Mouse (Mus musculus) spleen, postnatal 4 days (tissue): Measurements from ENCODE around the gene Cdyl.
"Not testable (repeated sequence)": the region's sequence is repeated elsewhere in the genome, so short reads cannot be mapped to it uniquely, and the experiment has no call there.

Experiments used
- DNase-seq, 2 experiments: peaks; one replicate each; pipeline ENCODE4 v3.0.0; 2022; ENCODE audit warnings: low spot score in 2 of 2

Cdyl gene

DNA sequence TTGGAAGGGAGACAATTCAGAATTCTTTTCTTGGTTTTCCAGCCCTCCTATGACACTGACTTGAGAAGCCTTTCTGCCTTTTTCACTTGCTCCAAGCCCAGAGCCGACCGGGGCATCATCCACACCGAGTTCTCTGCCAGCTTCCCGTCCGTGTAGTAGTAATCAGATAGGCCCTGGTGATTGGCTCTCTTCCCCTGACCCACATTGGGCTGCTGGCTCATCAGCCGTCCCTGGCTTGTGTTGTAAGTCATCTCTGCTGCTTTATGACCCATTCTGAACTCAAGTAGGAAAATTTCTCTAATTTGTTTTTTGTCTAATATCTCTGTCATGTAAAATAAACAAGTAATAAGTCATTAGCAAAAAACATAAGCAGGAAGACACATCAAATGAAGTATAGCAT lies 173.0 kb downstream of the Cdyl start:
- no peak for DNase-seq

DNA sequence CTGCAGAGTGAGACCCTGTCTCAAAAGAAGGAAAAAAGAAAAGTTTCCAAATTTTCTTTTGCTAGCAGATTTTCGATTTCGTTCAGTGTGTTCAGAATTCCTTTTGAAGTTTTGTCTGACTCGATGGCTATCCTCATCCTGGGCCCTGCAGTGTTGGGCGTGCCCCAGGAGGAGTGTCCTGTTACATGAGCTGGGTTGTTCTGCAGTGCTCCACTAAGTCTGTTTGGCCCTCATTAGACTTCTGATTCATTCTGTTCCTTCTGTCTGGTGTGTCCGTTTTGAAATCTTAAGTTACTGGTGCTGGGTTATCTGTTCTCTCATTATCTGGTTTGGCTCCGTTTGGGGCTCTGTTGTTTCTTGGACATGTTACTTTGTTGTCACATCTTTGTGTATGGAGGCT lies 174.3 kb downstream of the Cdyl start:
- no peak for DNase-seq

DNA sequence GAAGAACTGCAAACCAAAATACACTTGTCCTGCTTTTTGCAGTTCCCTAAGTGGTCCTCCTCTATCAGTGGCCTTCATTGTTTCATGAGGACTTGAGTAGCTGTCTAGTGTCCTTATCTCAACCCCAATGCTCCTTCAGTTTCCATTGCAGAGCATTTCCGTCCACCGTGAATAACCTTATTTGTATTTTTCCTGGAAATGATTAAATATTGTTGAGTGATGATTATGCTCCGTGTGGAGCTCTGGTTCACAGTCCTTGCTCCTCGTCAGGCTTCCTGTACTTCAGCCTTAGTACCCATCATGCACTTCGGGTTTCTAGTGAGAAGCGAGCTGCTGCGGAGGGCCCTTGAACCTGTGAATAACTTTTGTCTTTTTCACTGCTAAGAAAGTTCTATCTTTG lies 176.0 kb downstream of the Cdyl start:
- no peak for DNase-seq

GRCm38 (mm10) chr13:35836501-35836900 lies 176.9 kb downstream of the Cdyl start:
- DNase-seq, result not testable (repeated sequence)

GRCm38 (mm10) chr13:35840102-35840501 lies 180.5 kb downstream of the Cdyl start:
- no peak for DNase-seq

DNA sequence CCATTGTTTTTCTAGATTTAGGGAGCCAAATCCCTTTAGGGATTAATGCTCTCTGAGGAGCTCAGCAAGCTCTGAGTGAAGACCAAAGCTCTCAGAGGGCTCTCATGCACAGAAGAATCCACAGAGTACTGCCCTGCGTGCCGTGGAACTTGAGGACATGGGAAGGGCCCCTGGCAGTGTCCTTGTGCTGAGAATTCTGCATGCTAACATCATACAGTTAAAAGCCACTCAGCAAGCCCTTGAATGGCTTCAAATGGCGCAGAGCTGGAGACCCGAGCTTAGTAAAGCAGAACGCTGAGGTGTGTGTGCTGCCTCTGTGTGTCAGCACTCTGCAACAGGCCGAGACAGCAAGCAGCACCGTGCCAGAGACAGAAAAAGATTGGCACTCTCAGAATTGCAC lies 183.8 kb downstream of the Cdyl start:
- DNase-seq, result no peak

DNA sequence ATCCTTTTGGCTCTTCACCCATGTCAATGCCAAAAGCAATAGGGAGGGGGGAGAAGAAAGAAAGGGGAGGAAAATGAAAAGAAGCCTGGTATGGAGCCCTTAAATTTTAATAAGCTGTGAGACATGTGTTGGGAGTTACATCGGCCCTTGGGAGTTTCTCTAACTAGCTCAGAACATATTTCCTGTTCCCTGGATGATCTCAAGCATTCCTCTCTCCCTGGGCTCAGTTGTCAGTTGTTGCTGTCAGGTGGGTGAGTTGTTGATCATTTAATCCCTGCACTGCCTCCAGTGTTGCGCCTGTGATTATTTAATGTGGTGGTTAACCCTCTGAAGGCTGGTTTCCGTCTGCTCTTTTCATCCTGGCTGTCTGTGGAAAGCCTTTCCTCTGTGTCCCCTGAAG lies 185.7 kb downstream of the Cdyl start:
- no peak for DNase-seq

GRCm38 (mm10) chr13:35848694-35849093 lies 189.1 kb downstream of the Cdyl start:
- no peak for DNase-seq

DNA sequence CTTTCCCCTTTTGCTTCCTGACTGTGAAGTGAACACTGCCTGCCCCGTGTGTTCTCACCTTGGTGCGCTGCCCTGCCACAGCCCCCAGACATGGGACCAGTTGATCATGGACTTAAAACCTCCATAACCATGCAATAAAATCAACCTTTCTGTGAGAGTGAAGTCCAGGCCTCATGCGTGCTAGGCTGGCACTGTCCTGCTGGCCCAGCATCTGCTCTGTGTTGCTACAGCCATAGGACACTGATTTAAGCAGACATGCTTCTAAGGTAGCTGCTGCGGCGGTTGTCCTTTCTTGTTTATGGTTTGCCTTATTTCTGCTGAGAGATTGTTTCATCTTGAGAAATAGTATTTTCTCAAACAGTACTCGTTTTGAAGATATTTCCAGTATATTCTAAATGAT lies 191.9 kb downstream of the Cdyl start:
- DNase-seq, result no peak

DNA sequence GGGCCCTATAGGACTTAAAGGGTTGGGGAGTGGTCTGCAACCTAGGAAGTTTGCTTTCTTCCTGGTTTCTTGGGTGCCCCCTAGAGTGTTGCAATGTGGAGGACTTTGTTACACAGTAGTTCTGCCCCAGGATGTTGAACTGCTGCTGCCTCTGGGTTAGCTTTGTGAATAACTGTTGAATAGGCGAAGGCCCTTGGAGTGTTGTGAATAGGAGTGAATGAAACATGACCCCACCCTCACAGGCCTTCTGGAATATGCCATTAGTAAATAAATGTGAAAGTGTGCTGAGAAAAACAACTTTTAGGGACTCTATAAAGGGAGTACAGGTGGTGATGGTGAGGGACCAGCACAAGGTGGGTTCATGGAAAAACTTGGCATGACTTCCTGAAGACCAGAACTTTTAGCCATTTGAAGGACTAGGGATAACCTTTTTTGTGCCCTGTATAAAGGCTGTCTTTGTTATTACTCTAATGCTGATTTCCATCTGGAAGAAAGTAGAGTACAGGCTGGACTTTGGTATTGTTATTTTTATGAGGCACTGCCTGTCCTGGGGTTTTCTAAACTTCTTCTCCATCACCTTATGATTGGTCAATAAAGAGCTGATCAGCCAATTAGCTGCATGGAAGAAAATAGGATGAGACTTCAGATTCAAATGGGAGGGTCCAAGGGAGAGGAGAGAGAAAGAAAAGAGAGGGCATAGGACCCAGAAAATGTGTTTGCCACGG lies 193.4 kb downstream of the Cdyl start:
- no peak for DNase-seq

GRCm38 (mm10) chr13:35857486-35857885 lies 197.9 kb downstream of the Cdyl start:
- no peak for DNase-seq

DNA sequence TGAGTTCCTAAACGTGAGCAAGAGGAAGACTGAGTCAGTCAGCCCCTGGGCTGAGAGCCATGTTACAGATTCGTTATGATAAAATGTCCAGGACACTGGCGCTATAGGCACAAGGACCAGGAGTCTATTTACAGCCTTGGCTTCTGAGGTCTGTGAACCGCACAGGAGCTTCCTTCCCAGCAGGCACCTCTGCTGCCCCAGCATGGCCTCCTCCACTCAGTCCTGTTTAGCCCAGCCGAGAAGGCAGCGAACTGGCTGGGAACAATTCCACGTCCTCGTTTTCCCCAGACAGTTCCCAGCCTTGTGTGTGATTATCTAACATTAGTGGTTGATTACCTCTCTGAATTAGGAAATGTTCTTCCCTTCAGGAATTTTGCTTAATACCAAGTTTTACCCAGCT lies 201.3 kb downstream of the Cdyl start:
- no peak for DNase-seq

GRCm38 (mm10) chr13:35870659-35871058 lies 211.0 kb downstream of the Cdyl start:
- DNase-seq, result no peak

- no peak for DNase-seq
Measured at GRCm38 (mm10) chr13:35871107-35871506, 211.5 kb downstream of the Cdyl start.

GRCm38 (mm10) chr13:35875396-35875795 lies 215.8 kb downstream of the Cdyl start:
- DNase-seq, result no peak

DNA sequence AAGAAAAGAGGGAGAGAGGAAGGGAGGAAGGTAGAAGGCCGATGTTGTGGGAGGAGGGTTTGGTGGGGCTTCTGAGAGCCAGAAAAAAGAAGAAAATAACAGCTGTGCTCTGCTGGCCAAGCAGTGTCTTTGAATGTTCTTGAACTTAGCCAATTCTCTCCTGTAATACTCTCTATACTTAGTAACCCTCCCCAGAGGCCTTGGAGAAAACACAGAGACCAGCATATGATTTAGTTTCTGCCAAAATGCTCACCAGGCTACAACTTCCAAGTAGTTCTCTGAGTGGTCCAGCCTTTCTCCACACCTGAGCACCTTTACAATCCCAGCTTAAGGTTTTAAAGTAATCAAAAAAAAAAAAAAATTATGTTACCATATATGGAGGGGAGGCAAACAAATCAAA lies 218.6 kb downstream of the Cdyl start:
- no peak for DNase-seq

DNA sequence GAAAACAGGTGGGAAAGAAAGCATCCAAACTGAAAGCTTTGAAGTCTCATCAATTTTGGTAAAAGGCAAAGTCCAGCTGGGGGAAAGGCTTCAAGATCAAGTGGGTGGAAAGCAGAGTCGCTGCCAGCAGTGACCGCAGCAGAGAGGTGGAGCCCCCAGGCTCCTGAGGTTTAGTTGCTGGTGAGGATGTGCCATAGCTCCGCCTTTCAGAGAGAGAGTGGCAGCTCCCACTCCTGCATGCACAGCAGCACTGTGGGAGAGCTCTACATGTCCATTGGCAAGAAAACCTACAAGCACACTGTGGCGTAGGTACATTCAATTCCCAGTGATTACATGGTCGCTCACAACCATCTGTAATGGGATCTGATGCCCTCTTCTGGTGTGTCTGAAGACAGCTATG lies 219.4 kb downstream of the Cdyl start:
- DNase-seq, result no peak

GRCm38 (mm10) chr13:35879519-35879918 lies 219.9 kb downstream of the Cdyl start:
- DNase-seq, result no peak

DNA sequence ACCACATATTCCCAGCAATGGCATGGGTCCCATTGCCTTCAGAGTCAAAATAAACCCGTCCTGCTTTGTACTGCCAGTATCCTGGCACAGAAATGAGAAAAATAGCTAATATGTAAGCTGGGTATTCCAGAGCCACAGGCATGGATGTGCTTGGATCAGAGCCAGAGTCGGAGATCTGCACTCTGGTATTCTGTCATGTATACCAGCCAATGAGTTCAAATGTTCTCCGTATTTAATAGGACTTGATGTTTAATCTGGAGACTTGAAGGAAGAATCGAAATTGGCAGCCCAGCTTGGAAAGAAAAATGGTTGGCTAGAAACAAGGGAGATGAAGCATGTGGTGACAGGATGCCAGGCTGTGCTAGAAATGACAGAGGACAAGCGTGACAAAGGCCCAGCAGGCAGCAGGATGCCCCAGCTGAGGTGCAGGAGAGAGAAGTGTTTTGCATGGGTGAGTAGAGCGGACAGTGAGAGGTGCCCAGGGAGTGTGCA lies 221.0 kb downstream of the Cdyl start:
- no peak for DNase-seq

DNA sequence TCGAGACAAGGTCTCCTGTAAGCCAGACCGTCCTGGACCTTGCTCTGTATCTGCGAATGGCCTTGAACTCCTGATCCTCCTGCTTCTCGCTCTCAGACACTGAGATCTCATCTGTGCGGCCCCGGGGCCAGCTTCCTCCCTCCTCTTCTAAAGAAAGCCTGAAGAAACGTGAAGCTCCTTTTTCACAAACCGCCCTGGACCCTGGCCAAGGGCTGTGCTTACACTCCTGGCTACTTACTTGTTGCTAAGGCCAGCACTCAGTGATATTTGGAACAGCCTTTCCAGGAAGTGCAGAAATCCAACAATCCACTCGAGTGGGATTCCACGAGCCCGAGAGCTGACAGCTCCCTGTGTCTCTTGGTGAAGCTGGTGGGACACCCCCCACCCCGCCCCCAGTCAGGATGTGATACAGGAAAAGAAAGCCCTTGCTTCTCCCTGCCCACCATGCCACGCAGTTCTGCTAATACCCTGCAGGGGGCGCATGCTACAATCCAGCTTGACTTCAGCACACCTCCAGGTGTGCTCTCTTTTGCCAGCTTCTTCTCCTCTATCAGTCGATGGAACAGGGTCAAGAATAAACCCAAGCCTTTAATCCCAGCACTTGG lies 226.6 kb downstream of the Cdyl start:
- DNase-seq, result peak; percentile 47 to 77

GRCm38 (mm10) chr13:35892866-35893265 lies 233.2 kb downstream of the Cdyl start:
- no peak for DNase-seq

DNA sequence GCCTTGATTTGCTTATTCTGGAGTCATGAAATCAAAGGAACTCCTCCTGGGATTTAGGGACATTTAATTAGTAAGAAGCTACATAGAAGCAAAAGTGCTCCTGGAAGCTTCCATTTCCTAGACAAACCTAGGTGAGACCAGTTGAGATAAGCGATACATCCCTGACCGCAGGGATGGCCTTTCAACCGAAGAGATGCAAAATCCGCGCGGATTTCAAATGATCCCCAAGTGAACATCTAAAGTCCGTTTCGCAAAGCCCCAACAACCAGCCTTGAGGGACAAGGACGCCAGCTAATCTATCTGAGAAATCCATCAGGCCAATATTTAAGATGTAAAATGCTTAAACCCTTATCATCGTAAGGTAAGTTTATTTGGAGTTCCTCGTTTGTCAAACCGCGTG lies 245.7 kb downstream of the Cdyl start:
- no peak for DNase-seq

- peak; percentile 82 to 87 for DNase-seq
Measured at GRCm38 (mm10) chr13:35905879-35906481, 246.3 kb downstream of the Cdyl start, which contains the start of gene Rpp40. Gene Rpp40 (minus strand): TSS chr13:35906359.
